Mouse (Mus musculus) hematopoietic stem cell, adult 5-6 weeks (primary cell): ENCODE results near the gene Bcl2l1. TPM values are rescaled to one million over a fixed set of nuclear protein-coding genes. Genes with fewer than 3 reads are reported as not detected.
A peak's percentile ranks its signal among the peaks of the same experiment; 100 is the strongest.

Experiments used
- ATAC-seq, 2 experiments: fragments of 125-278 bp in 1 of 2; replicated peaks in 1 of 2; 2 replicates each; pipeline ENCODE4 v1.8.0; 2016 to 2017; ENCODE audit warnings: inconsistent platforms in 2 of 2, mild to moderate bottlenecking in 2 of 2, moderate number of reproducible peaks in 2 of 2, low read depth in 1 of 2, moderate TSS enrichment in 1 of 2; ENCODE audit not compliant: low FRiP score in 2 of 2, poor library complexity in 2 of 2, severe bottlenecking in 2 of 2, insufficient read depth in 1 of 2, low TSS enrichment in 1 of 2
- total RNA-seq: library from RNA; stranded (forward); fragments of 172-1452, 232-1000 nt; gene quantifications from 2 replicates; pipeline ENCODE4 v1.2.3, GENCODE M21; 2017

Bcl2l1 gene
- total RNA-seq, 1 experiment from 2014 or later, result 11.6 TPM

DNA sequence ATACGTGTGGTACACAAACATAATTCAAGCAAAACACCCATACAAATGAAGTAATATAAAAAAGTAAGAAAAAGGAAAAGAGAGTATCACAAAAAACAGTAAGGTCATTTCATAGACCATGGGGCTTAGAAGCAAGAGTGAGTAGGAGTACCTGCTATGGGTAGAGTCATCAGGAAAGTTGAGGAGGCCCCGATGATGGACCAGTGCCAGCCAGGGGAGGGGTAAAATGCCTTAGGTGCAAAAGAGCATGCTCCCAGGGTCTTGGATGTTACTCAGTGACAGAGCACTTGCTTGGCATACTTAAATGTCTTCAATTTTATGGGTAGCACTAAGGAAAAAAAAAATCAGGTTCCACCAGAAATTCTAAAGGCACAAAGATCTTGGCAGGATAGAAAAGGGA, 44.4 kb downstream of the Bcl2l1 start:
- ATAC-seq, result no peak

DNA sequence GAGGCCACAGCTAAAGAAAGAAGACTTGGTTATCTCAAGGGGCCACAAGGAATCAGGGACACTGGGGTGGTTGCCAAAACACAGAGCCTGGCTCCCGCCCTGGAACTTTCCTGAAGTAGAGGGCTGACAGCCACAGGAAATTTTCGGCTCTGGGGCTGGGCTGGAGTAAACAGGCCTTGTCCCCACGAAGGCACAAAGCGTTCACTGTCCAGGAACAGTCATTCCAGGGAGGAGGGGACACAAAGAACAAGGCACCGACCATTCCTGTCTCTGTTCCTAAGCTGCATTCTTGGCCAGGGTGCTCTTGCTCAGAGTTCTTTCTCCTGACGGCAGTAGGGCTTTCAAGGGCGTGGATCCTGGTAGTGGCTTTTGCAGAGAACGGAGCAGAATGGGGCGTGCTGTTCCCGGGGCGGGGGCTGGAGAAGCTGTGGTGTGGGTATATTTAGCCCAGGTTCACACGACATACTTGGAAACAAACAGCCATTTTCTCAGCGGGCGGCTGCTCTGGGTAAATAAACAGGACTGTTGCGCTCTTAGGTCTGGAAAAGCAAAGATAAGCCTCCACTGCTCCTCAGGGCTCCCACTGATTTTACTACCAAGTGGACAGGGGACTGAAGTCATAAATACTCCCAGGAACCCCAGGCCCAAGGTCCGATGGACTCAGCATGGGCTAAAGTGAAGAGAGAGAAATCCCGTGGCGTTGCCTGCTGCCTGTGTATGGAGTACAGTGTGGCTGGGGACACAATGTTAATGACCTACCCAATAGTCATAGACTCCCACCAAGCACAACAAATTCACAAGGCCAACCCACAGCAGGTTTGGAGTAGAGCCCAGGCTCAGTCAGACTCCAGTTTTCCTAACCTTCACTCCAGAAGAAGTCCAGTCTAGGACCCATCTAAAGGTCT, 45.8 kb downstream of the Bcl2l1 start:
- no peak for ATAC-seq

DNA sequence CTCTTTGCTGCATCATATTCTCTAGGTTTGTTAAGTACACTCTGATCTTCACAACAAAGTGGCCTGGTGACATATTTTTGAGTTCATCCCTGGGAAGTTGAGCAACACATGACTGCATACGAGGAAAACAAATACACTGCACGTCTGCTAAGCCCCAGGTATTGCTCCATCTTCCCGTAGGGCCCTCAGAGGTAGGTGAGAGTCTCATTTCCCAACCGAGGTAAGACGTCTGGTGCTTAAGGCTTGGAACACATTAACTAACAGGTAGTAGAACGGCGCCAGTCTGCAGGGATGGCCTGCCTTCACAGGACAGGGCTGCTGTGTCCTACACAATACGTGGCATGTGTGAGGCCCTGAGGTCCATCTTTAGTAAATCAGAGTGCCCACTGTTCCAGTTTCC, 46.9 kb downstream of the Bcl2l1 start:
- ATAC-seq, result no peak

GRCm38 (mm10) chr2:152783241-152783640, 48.3 kb downstream of the Bcl2l1 start:
- no peak for ATAC-seq

- no peak for ATAC-seq
Observed at GRCm38 (mm10) chr2:152782656-152783055, 48.9 kb downstream of the Bcl2l1 start.

DNA sequence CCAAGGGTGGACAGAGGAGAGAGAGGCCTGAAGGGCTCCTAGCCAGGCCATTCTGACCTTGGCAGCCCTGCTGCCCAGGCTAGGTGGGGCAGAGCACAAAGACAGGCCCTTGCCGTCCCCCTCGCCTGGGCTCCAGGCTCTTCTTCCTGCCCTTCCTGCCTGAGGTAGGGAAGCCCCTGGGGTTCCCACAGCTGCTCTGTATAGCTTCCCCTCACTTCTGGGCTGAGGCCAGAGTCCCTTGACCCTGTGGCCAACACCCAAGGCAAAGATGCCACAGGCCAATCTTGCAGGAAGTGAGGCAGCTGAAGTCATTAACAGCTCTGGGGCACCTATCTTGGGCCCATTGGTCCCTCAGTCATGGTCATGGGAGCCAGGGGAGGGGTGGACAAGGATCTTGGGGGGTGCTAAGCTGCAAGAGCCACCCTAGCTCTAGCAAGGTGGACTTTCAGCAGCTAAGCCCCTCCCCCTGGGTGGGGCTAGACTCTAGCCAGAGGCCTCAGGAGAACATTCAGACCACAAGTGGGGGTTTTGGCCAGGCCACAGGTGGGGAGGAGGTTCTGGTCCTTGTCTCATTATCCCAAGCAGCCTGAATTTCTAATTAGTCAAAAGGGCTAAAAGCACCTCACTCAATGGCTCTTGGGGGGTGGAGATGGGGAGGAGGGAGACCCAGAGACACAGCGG, 50.4 kb downstream of the Bcl2l1 start:
- ATAC-seq, result peak; percentile 14 to 22; a peak in 2 of 4 replicates

DNA sequence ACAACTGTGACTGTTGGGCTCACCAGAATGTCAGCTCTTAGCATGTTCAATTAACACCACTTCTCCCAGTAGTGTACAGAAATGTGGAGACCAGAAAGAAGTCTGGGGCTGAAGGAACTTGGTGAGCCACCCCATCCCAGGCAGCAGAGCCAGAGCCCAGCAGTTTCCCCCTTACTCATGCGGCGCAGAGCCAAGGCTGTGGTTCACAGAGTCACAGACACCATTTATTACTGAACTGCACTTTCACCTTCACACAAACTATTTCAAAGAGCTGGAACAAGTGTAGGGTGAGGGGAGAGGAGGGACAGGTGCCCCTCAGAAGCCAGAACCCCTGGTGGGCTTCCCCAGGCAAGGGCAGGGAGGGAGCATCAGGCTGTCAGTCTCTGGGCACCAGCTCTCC, 51.1 kb downstream of the Bcl2l1 start:
- peak; percentile 38 to 51 for ATAC-seq

GRCm38 (mm10) chr2:152777081-152777480, 54.4 kb downstream of the Bcl2l1 start:
- ATAC-seq, result no peak

GRCm38 (mm10) chr2:152776435-152776834, 55.1 kb downstream of the Bcl2l1 start:
- no peak for ATAC-seq

DNA sequence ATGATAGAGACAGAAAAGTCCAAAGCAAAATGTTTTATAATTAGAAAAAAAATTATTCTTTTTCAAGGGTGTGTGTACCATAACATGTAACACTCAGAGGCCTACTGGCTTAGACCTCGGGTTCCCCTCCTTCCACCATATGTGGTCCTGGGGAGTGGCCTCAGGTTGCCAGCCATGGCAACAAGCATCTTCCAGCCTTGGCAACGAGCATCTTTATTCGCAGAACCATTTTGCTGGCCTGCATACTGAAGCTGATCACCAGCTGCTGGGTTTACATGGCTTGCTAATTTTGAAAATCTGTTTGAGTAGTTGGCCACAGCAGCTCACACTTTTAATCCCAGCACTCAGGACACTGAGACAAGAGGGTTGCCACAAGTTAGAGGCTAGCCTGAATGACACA, 55.5 kb downstream of the Bcl2l1 start:
- ATAC-seq, result no peak

DNA sequence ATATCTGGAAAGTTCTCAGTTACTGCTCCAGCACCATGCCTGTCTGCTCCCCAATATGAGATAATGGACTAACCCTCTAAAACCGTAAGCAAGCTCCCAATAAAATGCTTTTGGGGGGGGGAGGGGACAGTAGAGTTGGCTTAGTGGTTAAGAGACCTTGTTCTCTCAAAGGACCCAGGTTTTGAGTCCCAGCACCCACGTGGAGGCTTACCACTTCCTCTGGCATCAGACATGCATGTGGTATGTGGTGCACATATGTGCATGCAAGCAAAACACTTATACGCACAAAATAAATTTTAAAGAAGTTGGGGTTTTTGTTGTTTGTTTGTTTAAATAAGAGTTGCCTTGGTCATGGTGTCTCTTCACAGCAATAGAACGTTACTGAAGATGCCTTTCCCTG, 56.2 kb downstream of the Bcl2l1 start:
- no peak for ATAC-seq

GRCm38 (mm10) chr2:152772231-152772630, 59.3 kb downstream of the Bcl2l1 start:
- no peak for ATAC-seq

DNA sequence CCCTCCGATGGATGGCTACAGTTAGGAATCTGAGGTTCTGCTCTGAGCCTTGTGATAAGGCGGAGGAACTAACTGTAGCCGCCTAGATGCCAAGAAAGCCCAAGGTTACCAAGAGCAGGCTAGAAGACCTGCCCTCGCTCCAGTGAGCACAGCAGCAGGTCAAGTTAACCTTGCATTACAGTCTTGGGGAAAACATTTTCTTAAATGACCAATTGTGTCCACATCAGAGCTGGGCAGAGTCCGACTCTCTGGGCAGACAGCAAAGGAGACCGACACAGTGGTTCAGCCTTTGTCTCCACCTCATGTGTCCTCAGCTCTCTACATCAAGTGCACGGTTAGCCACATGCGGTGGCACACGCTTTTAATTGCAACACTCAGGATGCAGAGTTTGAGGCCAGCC, 60.0 kb downstream of the Bcl2l1 start:
- ATAC-seq, result no peak

DNA sequence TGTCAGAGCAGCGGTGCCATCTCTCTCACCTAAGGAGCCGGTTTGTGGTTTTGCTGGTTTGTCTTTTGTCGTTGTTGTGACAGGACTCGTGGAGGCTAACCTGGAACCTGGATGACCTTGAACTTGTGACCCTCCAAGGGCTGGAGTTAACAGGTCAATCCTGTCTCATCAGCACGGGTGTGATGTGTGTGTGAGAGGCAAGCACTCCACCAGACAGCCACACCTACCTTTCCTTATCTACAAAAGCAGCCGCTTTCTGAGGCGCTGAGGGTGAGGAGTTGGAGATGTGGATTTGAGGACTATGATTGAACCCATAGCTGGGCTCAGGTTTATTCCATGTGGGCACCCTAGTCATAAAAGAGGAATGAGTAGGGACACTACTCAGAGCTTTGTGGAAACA, 61.9 kb downstream of the Bcl2l1 start:
- ATAC-seq, result no peak

GRCm38 (mm10) chr2:152767618-152768271, 63.8 kb downstream of the Bcl2l1 start:
- ATAC-seq, result peak; percentile 54 to 63; a peak in 3 of 4 replicates

GRCm38 (mm10) chr2:152766387-152767123, 65.0 kb downstream of the Bcl2l1 start:
- peak; percentile 76 to 86 for ATAC-seq

DNA sequence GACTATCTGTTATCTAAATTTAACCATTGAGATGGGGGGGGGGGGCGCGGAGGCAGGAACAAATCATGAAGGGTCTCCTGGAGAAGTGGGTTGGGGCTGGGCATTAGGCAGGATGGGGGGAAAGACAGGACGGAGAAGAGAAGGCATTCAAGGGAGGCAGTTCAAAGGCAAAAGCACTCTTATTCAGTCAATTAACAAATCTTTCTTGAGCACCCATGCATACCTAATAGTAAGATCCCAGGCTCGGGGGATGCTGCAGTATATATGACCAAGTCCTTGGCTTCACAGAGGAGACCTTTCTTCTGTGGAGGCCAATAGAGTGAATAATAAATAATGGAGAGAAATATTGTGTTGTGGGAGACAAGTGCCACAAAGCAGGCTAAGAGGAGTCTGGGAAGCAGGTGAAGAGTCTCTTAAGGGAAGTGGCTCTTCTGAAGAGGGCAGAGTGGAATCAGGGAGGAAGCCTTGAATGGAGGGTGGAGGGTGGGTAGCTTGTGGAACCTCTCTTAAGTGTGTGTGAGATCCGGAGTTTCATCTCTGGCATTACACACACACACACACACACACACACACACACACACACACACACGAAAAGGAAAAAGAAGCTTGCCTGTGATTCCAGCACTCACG, 66.4 kb downstream of the Bcl2l1 start:
- no peak for ATAC-seq
